ENCODE assay signal across 8 mouse cellular contexts in genomic region chr7:105581094-105581703, GRCm38 (mm10). TPM values are rescaled to one million over a fixed set of nuclear protein-coding genes. Genes with fewer than 3 reads are reported as not detected.
DNase-seq lines count a peak whose midpoint lies in the region; ATAC-seq and TF ChIP-seq lines count a peak whose summit lies in the region.

Apbb1 (minus strand) TSS chr7:105581653.

- peak; percentile 59 for TF ChIP-seq POLR2A in cortical plate, adult 2 months (IDR thresholded peaks at IDR 0.05; ENCODE audit: extremely low read depth, insufficient read depth, low read length)

- ATAC-seq in hindbrain, embryonic 15.5 days (ENCODE audit: low FRiP score, low read depth) = peak; percentile 94

- peak within 1 kb of the TSS; percentile 99 for H3K27ac ChIP-seq in cortical plate, adult 2 months (ENCODE audit: insufficient read depth, low read length)
- H3K27ac ChIP-seq in gastrocnemius, adult 2 months = peak within 1 kb of the TSS; percentile 92
- peak within 1 kb of the TSS; percentile 99 for H3K27ac ChIP-seq in hindbrain, embryonic 15.5 days (replicated peaks)

- peak; percentile 77 to 93 for DNase-seq in adrenal gland, adult (ENCODE audit: inconsistent age in 2 of 2, low spot score in 1 of 2)
- DNase-seq in gastrocnemius, adult 2 months = peak; percentile 85
- DNase-seq in left cerebral cortex, adult 18-20 months (ENCODE audit: low spot score in 2 of 2) = peak; percentile 77 to 87
- peak; percentile 81 to 86 for DNase-seq in lung, postnatal 4 days
- peak; percentile 89 for DNase-seq in retina, postnatal 1 day
- peak; percentile 71 for DNase-seq in urinary bladder, adult 2 months (ENCODE audit: low spot score)

- H3K27me3 ChIP-seq in hindbrain, embryonic 15.5 days = no peaks in the 10 kb centered on the region

- intact Hi-C loops in gastrocnemius, adult 2 months (cut with DNase I) = loop anchor here (2.0 to 5.0 kb wide), 2 partner anchors 26 to 56 kb away; partner anchors contain the start of gene Smpd1

- H3K4me1 ChIP-seq in cortical plate, adult 2 months (ENCODE audit: control insufficient read depth, insufficient read depth, low read length) = peaks cover 13% of the 10 kb centered on the region
- peaks cover 40% of the 10 kb centered on the region for H3K4me1 ChIP-seq in hindbrain, embryonic 15.5 days (replicated peaks)

- WGBS in hindbrain, embryonic 15.5 days = under 1% methylated on average over 50 of the region's 54 CpGs

- no peak for TF ChIP-seq CTCF in cortical plate, adult 2 months (IDR thresholded peaks at IDR 0.05; ENCODE audit: extremely low read depth, insufficient read depth, low read length)
- peak; percentile 4; the same call in 1 of the 2 replicates for TF ChIP-seq CTCF in gastrocnemius, adult 2 months (IDR thresholded peaks at IDR 0.05)

- H3K4me2 ChIP-seq in hindbrain, embryonic 15.5 days = peak within 1 kb of the TSS; percentile 73

- H3K4me3 ChIP-seq in cortical plate, adult 2 months (ENCODE audit: insufficient read depth, low read length) = peak within 1 kb of the TSS; percentile 85
- H3K4me3 ChIP-seq in gastrocnemius, adult 2 months = peak within 1 kb of the TSS; percentile 96
- peak within 1 kb of the TSS; percentile 56 for H3K4me3 ChIP-seq in hindbrain, embryonic 15.5 days

- H3K9me3 ChIP-seq in hindbrain, embryonic 15.5 days = no peaks in the 10 kb centered on the region

- peak within 1 kb of the TSS; percentile 66 for H3K9ac ChIP-seq in hindbrain, embryonic 15.5 days

- no peaks in the 10 kb centered on the region for H3K36me3 ChIP-seq in hindbrain, embryonic 15.5 days

RNA-seq across cellular contexts. Expression of gene Apbb1, which starts in this region (rescaled TPM):
- polyA plus RNA-seq in cortical plate, adult 2 months (2012; rRNA removed) = 564 and 565 TPM in 2 replicates
- total RNA-seq in gastrocnemius, adult 2 months (2021) = 1 to 10 TPM; 7.1 to 7.2 TPM
- polyA plus RNA-seq in hindbrain, embryonic 15.5 days (2015; fragmentation: Nextera tagmentation; extraction: Ambion mirVana) = 294 and 330 TPM in 2 replicates
- total RNA-seq in left cerebral cortex, adult 18-20 months (2021) = 100 to 1,000 TPM; 469 to 485 TPM
- polyA plus RNA-seq in urinary bladder, adult 2 months (2012; rRNA removed) = 36.9 and 42.2 TPM in 2 replicates

Comparison
In these comparisons a context has a peak if more than half of its experiments do, and no peak if none do; other contexts are left out.
1. Peak in every context shown above with its lines: DNase-seq, ATAC-seq, H3K4me3 ChIP-seq and H3K27ac ChIP-seq.
2. RNA of gene Apbb1 (total RNA-seq): 469 to 485 TPM in left cerebral cortex, adult 18-20 months; 7.1 to 7.2 TPM in gastrocnemius, adult 2 months; every median in the first group is over 10 times any median in the second.